Mouse (Mus musculus): ENCODE measurements around the gene Slc15a3. TPM values are rescaled to one million over a fixed set of nuclear protein-coding genes. Genes with fewer than 3 reads are reported as not detected.

Slc15a3 gene
- total and polyA plus RNA-seq, 2 experiments from 2014 or later, result 0.59 to 2.7 TPM

GRCm38 (mm10) chr19:10799155-10799554, 40.4 kb upstream of the Slc15a3 start:
- ATAC-seq (ENCODE audit: insufficient read depth, low read depth), result no peak
- no peaks in the 10 kb centered on the region for H3K4me1 ChIP-seq (ENCODE audit: control insufficient read depth, insufficient read depth)

GRCm38 (mm10) chr19:10801070-10801469, 38.5 kb upstream of the Slc15a3 start:
- no peak overlapping the region for H3K9ac ChIP-seq (replicated peaks; ENCODE audit: low read depth, low read length)
- H3K27me3 ChIP-seq (ENCODE audit: control insufficient read depth, insufficient read depth, low read length), result no peaks in the 10 kb centered on the region
- H3K36me3 ChIP-seq (replicated peaks; ENCODE audit: control insufficient read depth, insufficient read depth, low read length), result no peaks in the 10 kb centered on the region
- no peaks in the 10 kb centered on the region for H3K4me1 ChIP-seq (ENCODE audit: control insufficient read depth, insufficient read depth)
- H3K4me3 ChIP-seq (ENCODE audit: low read depth, low read length), result no peak overlapping the region
- WGBS, result 73% methylated on average over 6 of the region's 6 CpGs
- TF ChIP-seq EP300 (IDR thresholded peaks at IDR 0.05; ENCODE audit: low read depth) (no peak), CTCF (IDR thresholded peaks at IDR 0.05; ENCODE audit: low read depth) (no peak)
- DNase-seq (ENCODE audit: low spot score) (no peak), ATAC-seq (ENCODE audit: insufficient read depth, low read depth) (no peak)
- H3K27ac ChIP-seq (ENCODE audit: low read depth), result no peak overlapping the region
- H3K4me2 ChIP-seq (ENCODE audit: low read depth, low read length), result no peak overlapping the region
- no peaks in the 10 kb centered on the region for H3K9me3 ChIP-seq (replicated peaks; ENCODE audit: control insufficient read depth, low read length)

More at GRCm38 (mm10) chr19:10799155-10799554, 40.4 kb upstream of the Slc15a3 start:
- Histone ChIP-seq H3K9me3 (replicated peaks; ENCODE audit: control insufficient read depth, low read length) (no peaks in the 10 kb centered on the region), H3K27me3 (ENCODE audit: control insufficient read depth, insufficient read depth, low read length) (no peaks in the 10 kb centered on the region), H3K4me3 (ENCODE audit: low read depth, low read length) (no peak overlapping the region), H3K27ac (ENCODE audit: low read depth) (no peak overlapping the region), H3K36me3 (replicated peaks; ENCODE audit: control insufficient read depth, insufficient read depth, low read length) (no peaks in the 10 kb centered on the region), H3K9ac (replicated peaks; ENCODE audit: low read depth, low read length) (no peak overlapping the region), H3K4me2 (ENCODE audit: low read depth, low read length) (no peak overlapping the region)
- WGBS, result 92% methylated on average over 17 of the region's 17 CpGs
- no peak for DNase-seq (ENCODE audit: low spot score)
- TF ChIP-seq EP300 (IDR thresholded peaks at IDR 0.05; ENCODE audit: low read depth), result no peak
- TF ChIP-seq CTCF (IDR thresholded peaks at IDR 0.05; ENCODE audit: low read depth), result no peak

- H3K4me1 ChIP-seq (ENCODE audit: control insufficient read depth, insufficient read depth), result no peaks in the 10 kb centered on the region
- no peak overlapping the region for H3K4me3 ChIP-seq (ENCODE audit: low read depth, low read length)
- no peak for TF ChIP-seq CTCF (IDR thresholded peaks at IDR 0.05; ENCODE audit: low read depth)
- no peak for TF ChIP-seq EP300 (IDR thresholded peaks at IDR 0.05; ENCODE audit: low read depth)
- H3K9me3 ChIP-seq (replicated peaks; ENCODE audit: control insufficient read depth, low read length), result no peaks in the 10 kb centered on the region
- ATAC-seq (ENCODE audit: insufficient read depth, low read depth) (no peak), DNase-seq (ENCODE audit: low spot score) (no peak)
- WGBS, result 82% methylated on average over 6 of the region's 6 CpGs
- H3K4me2 ChIP-seq (ENCODE audit: low read depth, low read length), result no peak overlapping the region
- no peak overlapping the region for H3K27ac ChIP-seq (ENCODE audit: low read depth)
- no peaks in the 10 kb centered on the region for H3K27me3 ChIP-seq (ENCODE audit: control insufficient read depth, insufficient read depth, low read length)
- no peaks in the 10 kb centered on the region for H3K36me3 ChIP-seq (replicated peaks; ENCODE audit: control insufficient read depth, insufficient read depth, low read length)
- no peak overlapping the region for H3K9ac ChIP-seq (replicated peaks; ENCODE audit: low read depth, low read length)
Observed at GRCm38 (mm10) chr19:10801906-10802305, 37.6 kb upstream of the Slc15a3 start.

GRCm38 (mm10) chr19:10803751-10804150, 35.8 kb upstream of the Slc15a3 start:
- no peak overlapping the region for H3K27ac ChIP-seq (ENCODE audit: low read depth)
- WGBS, result 68% methylated on average over 5 of the region's 5 CpGs
- TF ChIP-seq CTCF (IDR thresholded peaks at IDR 0.05; ENCODE audit: low read depth) (no peak), EP300 (IDR thresholded peaks at IDR 0.05; ENCODE audit: low read depth) (no peak)
- no peak for ATAC-seq (ENCODE audit: insufficient read depth, low read depth)
- no peak for DNase-seq (ENCODE audit: low spot score)
- H3K4me1 ChIP-seq (ENCODE audit: control insufficient read depth, insufficient read depth), result no peaks in the 10 kb centered on the region
- no peak overlapping the region for H3K4me3 ChIP-seq (ENCODE audit: low read depth, low read length)
- H3K4me2 ChIP-seq (ENCODE audit: low read depth, low read length), result no peak overlapping the region
- no peaks in the 10 kb centered on the region for H3K36me3 ChIP-seq (replicated peaks; ENCODE audit: control insufficient read depth, insufficient read depth, low read length)
- no peak overlapping the region for H3K9ac ChIP-seq (replicated peaks; ENCODE audit: low read depth, low read length)
- no peaks in the 10 kb centered on the region for H3K9me3 ChIP-seq (replicated peaks; ENCODE audit: control insufficient read depth, low read length)
- H3K27me3 ChIP-seq (ENCODE audit: control insufficient read depth, insufficient read depth, low read length), result no peaks in the 10 kb centered on the region

- Histone ChIP-seq H3K4me3 (ENCODE audit: low read depth, low read length) (no peak overlapping the region), H3K9ac (replicated peaks; ENCODE audit: low read depth, low read length) (no peak overlapping the region), H3K4me2 (ENCODE audit: low read depth, low read length) (no peak overlapping the region), H3K36me3 (replicated peaks; ENCODE audit: control insufficient read depth, insufficient read depth, low read length) (no peaks in the 10 kb centered on the region), H3K4me1 (ENCODE audit: control insufficient read depth, insufficient read depth) (no peaks in the 10 kb centered on the region), H3K27me3 (ENCODE audit: control insufficient read depth, insufficient read depth, low read length) (no peaks in the 10 kb centered on the region), H3K9me3 (replicated peaks; ENCODE audit: control insufficient read depth, low read length) (no peaks in the 10 kb centered on the region), H3K27ac (ENCODE audit: low read depth) (no peak overlapping the region)
- WGBS, result 65% methylated on average over 2 of the region's 2 CpGs
- ATAC-seq (ENCODE audit: insufficient read depth, low read depth) (no peak), DNase-seq (ENCODE audit: low spot score) (no peak)
- TF ChIP-seq EP300 (IDR thresholded peaks at IDR 0.05; ENCODE audit: low read depth), result no peak
- no peak for TF ChIP-seq CTCF (IDR thresholded peaks at IDR 0.05; ENCODE audit: low read depth)
Observed at GRCm38 (mm10) chr19:10804850-10805660, 34.5 kb upstream of the Slc15a3 start.
